Mouse (Mus musculus) embryonic facial prominence, embryonic 12.5 days (tissue): ENCODE data around the gene Rpl22l1. TPM values are rescaled to one million over a fixed set of nuclear protein-coding genes. Genes with fewer than 3 reads are reported as not detected.
A peak's percentile ranks its signal among the peaks of the same experiment; 100 is the strongest.

Experiments
- ATAC-seq: fragments of 200-750 bp; cut with Nextera tagmentation; 2 replicates; pipeline ENCODE4 v1.8.0; 2017; ENCODE audit not compliant: insufficient number of reproducible peaks, insufficient read depth, low FRiP score, low TSS enrichment
- H3K27ac ChIP-seq: fragments of 300-500 bp; sonication (generic); 2 replicates; pipeline ENCODE4 v1.5.1; 2016; ENCODE audit warnings: mild to moderate bottlenecking
- H3K27me3 ChIP-seq: fragments of 300-500 bp; sonication (generic); 2 replicates; pipeline ENCODE4 v1.6.1; 2016; ENCODE audit warnings: mild to moderate bottlenecking, moderate library complexity
- H3K36me3 ChIP-seq: fragments of 300-500 bp; sonication (generic); 2 replicates; pipeline ENCODE4 v1.6.1; 2016; ENCODE audit warnings: mild to moderate bottlenecking
- H3K4me1 ChIP-seq: fragments of 300-500 bp; sonication (generic); 2 replicates; pipeline ENCODE4 v1.6.1; 2016
- H3K4me2 ChIP-seq: fragments of 300-500 bp; sonication (generic); replicated peaks from 2 replicates; pipeline ENCODE4 v1.6.1; 2016; ENCODE audit warnings: mild to moderate bottlenecking, moderate library complexity
- H3K4me3 ChIP-seq: fragments of 300-500 bp; sonication (generic); 2 replicates; pipeline ENCODE4 v1.5.1; 2016; ENCODE audit warnings: mild to moderate bottlenecking
- H3K9ac ChIP-seq: fragments of 300-500 bp; sonication (generic); 2 replicates; pipeline ENCODE4 v1.6.1; 2016; ENCODE audit warnings: mild to moderate bottlenecking, moderate library complexity
- H3K9me3 ChIP-seq: fragments of 300-500 bp; sonication (generic); 2 replicates; pipeline ENCODE4 v1.6.1; 2016; ENCODE audit warnings: mild to moderate bottlenecking, moderate library complexity
- WGBS: fragments of 180-500 bp; shearing (Covaris S2); methylation state at CpG from one replicate; pipeline ENCODE4 v1.1.7; 2016; 5-methylcytosine and 5-hydroxymethylcytosine counted together
- polyA plus RNA-seq: library from polyadenylated mRNA; unstranded; fragments of >200 nt; fragmentation: Nextera tagmentation; extraction: Ambion mirVana; gene quantifications from 2 replicates; pipeline ENCODE4 v1.2.1, GENCODE M21; 2016

Rpl22l1 gene
- polyA plus RNA-seq, 1 experiment from 2014 or later = 450 TPM

DNA sequence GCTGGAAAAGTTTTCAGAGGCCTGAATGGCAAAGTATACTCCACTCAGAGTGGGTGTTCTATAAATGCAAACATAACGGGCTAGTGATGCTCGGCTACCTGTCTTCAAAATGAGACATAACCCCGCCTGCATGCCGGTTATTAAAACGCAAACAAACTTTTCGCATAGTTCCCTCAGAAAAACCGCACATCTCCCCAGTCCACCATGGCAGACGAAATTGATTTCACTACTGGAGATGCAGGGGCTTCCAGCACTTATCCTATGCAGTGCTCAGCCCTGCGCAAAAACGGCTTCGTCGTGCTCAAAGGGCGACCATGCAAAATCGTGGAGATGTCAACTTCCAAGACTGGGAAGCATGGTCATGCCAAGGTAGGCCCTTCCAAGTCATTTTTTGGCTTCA is 23.4 kb upstream of the Rpl22l1 start:
- 17% methylated on average over 14 of the region's 14 CpGs for WGBS
- no peaks in the 10 kb centered on the region for H3K27me3 ChIP-seq
- H3K4me1 ChIP-seq = 0 out of 2 replicates have a peak, but pooled peaks cover 4% of the 10 kb centered on the region
- H3K9ac ChIP-seq = peak overlapping the region; percentile 73
- H3K4me3 ChIP-seq = peak overlapping the region; percentile 79
- H3K36me3 ChIP-seq = no peaks in the 10 kb centered on the region
- H3K27ac ChIP-seq = no peak overlapping the region
- no peaks in the 10 kb centered on the region for H3K9me3 ChIP-seq
- ATAC-seq = no peak
- H3K4me2 ChIP-seq = peak overlapping the region; percentile 96

DNA sequence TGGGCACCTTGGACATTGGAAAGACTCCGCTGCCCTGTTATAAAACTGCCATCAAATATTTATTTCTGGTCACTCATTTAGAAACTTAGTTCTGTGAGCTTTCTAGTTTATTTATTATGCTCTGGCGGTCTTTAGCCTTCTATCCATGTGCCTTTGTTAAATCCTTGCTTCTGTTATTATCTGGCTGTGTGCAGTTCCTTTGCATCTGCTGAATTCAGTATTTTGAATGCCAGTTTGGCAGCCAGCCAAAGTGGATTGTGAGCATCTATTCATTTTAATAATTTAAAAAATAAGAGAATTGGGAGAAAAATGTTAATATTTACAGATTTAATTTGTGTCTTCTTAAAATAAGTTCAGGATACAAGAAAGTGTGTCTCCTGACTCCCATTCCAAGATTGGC is 21.1 kb upstream of the Rpl22l1 start:
- Histone ChIP-seq H3K9ac (no peak overlapping the region), H3K4me1 (0 out of 2 replicates have a peak, but pooled peaks cover 4% of the 10 kb centered on the region), H3K4me3 (no peak overlapping the region), H3K36me3 (no peaks in the 10 kb centered on the region), H3K9me3 (no peaks in the 10 kb centered on the region), H3K27ac (no peak overlapping the region), H3K4me2 (no peak overlapping the region), H3K27me3 (no peaks in the 10 kb centered on the region)
- ATAC-seq = no peak
- 92% methylated on average over 2 of the region's 2 CpGs for WGBS

DNA sequence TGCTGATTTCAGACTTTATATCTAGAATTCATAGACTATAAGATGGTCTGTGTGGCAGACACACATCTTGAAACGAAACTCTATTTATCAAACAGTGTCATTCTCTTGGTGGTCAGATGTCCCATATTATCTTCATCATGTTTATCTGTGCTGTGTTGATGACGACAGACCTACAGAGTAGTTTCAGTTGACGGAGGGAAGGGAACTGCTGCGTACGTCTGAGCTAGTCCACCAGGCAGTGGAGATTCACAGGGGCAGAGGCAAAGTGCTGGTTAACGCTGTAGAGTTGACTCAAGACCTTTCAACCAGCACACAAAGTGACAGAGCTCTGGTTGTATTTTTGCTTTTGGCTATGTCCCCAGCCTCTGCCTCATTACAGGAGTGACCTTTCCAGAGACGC is 10.4 kb upstream of the Rpl22l1 start:
- H3K9me3 ChIP-seq = no peaks in the 10 kb centered on the region
- no peak for ATAC-seq
- no peaks in the 10 kb centered on the region for H3K36me3 ChIP-seq
- H3K9ac ChIP-seq = no peak overlapping the region
- H3K27me3 ChIP-seq = no peaks in the 10 kb centered on the region
- no peaks in the 10 kb centered on the region for H3K4me1 ChIP-seq
- no peak overlapping the region for H3K27ac ChIP-seq
- H3K4me3 ChIP-seq = no peak overlapping the region
- H3K4me2 ChIP-seq = no peak overlapping the region
- 86% methylated on average over 7 of the region's 7 CpGs for WGBS

DNA sequence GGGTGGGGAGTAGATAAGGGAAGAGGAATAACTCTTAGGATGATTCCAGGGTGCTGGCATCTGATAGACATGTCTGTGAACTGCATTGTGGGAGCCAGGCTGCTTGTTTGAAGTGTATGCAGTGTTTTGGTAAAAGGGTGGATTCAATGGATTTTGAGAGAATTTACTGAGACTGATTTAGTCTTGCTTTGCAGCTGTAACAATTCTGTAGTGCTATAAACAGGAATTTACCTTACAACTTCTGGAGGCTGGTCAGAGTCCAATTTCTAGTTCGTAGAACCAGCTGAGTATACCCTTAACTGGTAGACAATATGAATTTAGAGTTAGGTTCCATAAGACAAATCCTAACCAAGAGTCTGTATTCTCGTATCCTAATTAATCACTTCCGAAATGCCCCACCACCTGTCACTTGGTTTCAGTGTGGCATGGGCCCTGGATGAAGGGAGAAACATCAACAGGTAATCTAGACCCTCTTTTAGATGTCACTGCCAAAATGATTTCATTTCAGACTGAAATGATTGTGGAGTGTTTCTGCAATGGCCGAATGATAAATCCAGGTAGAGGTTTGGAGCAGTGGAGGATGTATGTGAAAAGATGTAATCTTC is 2.9 kb downstream of the Rpl22l1 start:
- H3K9ac ChIP-seq = no peak overlapping the region
- H3K4me3 ChIP-seq = no peak overlapping the region
- no peaks in the 10 kb centered on the region for H3K27me3 ChIP-seq
- no peak for ATAC-seq
- no peaks in the 10 kb centered on the region for H3K9me3 ChIP-seq
- peaks cover 14% of the 10 kb centered on the region for H3K36me3 ChIP-seq
- H3K4me1 ChIP-seq = peaks cover 4% of the 10 kb centered on the region; the same call in 1 of the 2 replicates
- H3K4me2 ChIP-seq = no peak overlapping the region
- WGBS = 91% methylated on average over 4 of the region's 4 CpGs
- no peak overlapping the region for H3K27ac ChIP-seq

DNA sequence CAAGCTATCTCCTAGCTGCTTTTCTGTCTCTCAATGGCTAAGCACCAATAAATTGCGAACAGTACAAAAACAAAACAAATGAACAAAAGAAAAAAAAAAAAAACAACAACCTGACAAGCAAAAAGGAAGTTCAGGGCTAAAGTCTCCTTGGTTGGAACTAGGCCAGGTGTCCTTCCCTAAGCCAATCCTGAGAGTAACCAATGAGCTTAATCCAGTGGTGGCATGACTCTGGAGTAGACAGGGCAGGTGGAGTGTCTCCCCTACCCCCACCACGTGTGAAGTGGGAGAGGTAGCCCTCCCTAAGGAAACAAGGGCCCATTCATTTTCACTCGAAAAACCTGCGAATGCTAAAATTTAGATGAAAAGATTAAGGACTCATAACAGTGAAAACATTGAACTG is 6.2 kb downstream of the Rpl22l1 start:
- H3K36me3 ChIP-seq = peaks cover 14% of the 10 kb centered on the region
- no peak overlapping the region for H3K4me2 ChIP-seq
- peaks cover under 1% of the 10 kb centered on the region; the same call in 1 of the 2 replicates for H3K4me1 ChIP-seq
- H3K27me3 ChIP-seq = no peaks in the 10 kb centered on the region
- H3K9ac ChIP-seq = no peak overlapping the region
- WGBS = 78% methylated on average over 4 of the region's 4 CpGs
- H3K4me3 ChIP-seq = no peak overlapping the region
- no peak overlapping the region for H3K27ac ChIP-seq
- ATAC-seq = no peak
- H3K9me3 ChIP-seq = no peaks in the 10 kb centered on the region

DNA sequence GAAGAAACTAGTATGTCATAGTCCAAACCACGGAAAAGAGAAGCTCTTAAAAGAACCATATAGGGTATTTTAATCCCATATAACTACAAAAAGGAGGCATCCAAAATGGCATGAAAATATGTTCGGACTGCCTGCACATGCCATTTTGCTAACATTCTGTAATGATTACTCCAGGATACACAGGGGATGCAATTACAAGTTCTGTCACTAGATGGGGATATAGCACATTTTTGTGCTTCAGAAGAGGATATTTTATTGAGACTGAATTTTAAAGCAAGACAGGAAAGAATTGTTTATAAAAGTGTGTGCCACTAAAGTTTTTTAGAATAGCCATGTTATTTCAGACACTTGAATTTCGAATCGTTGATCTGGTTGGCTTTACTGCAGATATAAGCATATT is 9.1 kb downstream of the Rpl22l1 start:
- ATAC-seq = no peak
- Histone ChIP-seq H3K27me3 (no peaks in the 10 kb centered on the region), H3K4me3 (no peak overlapping the region), H3K4me2 (no peak overlapping the region), H3K9ac (no peak overlapping the region), H3K9me3 (no peaks in the 10 kb centered on the region), H3K36me3 (0 out of 2 replicates have a peak, but pooled peaks cover 3% of the 10 kb centered on the region), H3K4me1 (no peaks in the 10 kb centered on the region), H3K27ac (no peak overlapping the region)
- 11% methylated on average over 4 of the region's 4 CpGs for WGBS

DNA sequence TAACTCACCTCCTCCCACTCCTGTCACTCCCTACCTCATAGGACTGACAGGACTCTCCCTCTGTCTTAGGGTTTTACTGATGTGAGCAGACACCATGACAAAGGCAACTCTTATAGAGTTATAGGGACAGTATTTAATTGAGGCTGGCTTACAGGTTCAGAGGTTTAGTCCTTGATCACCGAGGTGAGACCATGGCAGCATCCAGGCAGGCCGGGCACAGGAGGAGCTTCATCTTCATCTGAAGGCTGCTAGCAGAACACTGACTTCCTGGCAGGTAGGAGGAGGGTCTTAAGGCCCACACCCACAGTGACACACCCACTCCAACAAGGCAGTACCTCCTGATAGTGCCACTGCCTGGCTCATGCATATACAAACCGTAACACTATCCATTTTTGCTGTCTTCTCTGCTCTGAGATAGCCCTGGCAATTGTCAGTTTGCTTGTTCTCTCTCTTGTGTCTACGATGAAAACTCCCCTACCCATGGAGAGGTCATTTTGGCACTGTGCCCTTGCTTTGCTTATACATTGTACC is 10.8 kb downstream of the Rpl22l1 start:
- H3K9me3 ChIP-seq = no peaks in the 10 kb centered on the region
- H3K27ac ChIP-seq = no peak overlapping the region
- no peak overlapping the region for H3K9ac ChIP-seq
- H3K27me3 ChIP-seq = no peaks in the 10 kb centered on the region
- H3K4me3 ChIP-seq = no peak overlapping the region
- no peaks in the 10 kb centered on the region for H3K4me1 ChIP-seq
- H3K36me3 ChIP-seq = no peaks in the 10 kb centered on the region
- no peak overlapping the region for H3K4me2 ChIP-seq
- ATAC-seq = no peak
- 75% methylated on average over 4 of the region's 4 CpGs for WGBS

DNA sequence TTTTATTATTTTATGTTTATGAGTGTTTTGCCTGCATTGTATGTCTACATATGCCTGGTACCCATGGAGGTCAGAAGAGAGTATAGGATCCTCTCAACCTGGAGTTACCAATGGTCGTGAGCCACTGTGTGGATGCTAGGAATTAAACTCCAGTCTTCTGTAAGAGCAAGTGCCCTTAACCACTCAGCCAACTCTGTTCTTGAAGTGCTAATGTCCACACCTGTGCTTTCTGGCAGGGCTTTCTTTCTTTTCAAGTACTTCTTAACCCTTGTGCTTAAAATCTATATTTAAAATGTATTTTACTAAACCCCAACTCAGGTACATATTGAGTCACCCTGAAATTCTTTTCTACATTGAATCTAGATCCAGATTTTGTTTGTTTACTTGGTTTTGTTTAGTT is 21.0 kb downstream of the Rpl22l1 start:
- Histone ChIP-seq H3K27ac (no peak overlapping the region), H3K9ac (no peak overlapping the region), H3K9me3 (no peaks in the 10 kb centered on the region), H3K27me3 (no peaks in the 10 kb centered on the region), H3K4me1 (no peaks in the 10 kb centered on the region), H3K4me3 (no peak overlapping the region), H3K4me2 (no peak overlapping the region), H3K36me3 (no peaks in the 10 kb centered on the region)
- no peak for ATAC-seq
- WGBS = 87% methylated on average over 1 of the region's 1 CpGs

DNA sequence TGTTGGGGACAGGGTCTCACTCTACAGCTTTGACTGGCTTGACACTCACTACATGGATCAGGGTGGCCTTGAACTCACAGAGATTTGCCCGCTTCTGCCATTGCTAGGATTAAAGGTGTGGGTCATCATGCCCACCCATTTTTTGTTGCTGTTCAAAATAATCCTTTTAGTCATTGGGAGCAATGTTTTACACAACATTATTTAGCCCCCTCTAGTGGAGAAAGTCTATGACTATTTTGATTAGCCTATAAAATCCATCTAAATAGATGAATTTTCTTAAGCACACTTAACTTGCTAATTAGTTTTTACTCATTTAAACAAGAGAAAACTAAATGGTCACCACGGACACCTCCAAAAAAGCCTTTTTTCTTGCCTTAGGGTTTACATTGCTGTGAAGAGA is 22.4 kb downstream of the Rpl22l1 start:
- WGBS = 90% methylated on average over 2 of the region's 2 CpGs
- Histone ChIP-seq H3K4me3 (no peak overlapping the region), H3K27ac (no peak overlapping the region), H3K9ac (no peak overlapping the region), H3K27me3 (no peaks in the 10 kb centered on the region), H3K9me3 (no peaks in the 10 kb centered on the region), H3K4me2 (no peak overlapping the region), H3K4me1 (no peaks in the 10 kb centered on the region), H3K36me3 (no peaks in the 10 kb centered on the region)
- ATAC-seq = no peak

DNA sequence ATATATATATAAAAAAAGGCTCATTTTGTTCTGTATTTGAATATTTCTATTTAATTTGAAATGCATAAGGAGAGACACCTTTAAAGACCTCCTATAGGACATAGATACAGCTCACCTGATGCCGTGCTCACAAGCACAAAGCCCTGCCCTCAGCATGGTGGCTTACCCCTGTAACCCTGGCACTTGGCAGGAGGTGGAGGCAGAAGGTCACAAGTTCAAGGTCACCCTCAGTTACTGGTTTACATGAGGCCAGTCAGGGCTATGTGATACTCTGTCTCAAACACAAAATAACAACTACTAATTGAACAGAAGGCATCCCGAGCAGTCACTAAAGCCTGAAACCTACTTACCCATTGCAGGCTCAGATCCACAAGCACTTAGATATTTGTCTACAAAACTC is 24.2 kb downstream of the Rpl22l1 start:
- 86% methylated on average over 2 of the region's 2 CpGs for WGBS
- Histone ChIP-seq H3K27me3 (no peaks in the 10 kb centered on the region), H3K36me3 (no peaks in the 10 kb centered on the region), H3K9ac (no peak overlapping the region), H3K4me2 (no peak overlapping the region), H3K27ac (no peak overlapping the region), H3K4me3 (no peak overlapping the region), H3K9me3 (no peaks in the 10 kb centered on the region), H3K4me1 (no peaks in the 10 kb centered on the region)
- no peak for ATAC-seq

DNA sequence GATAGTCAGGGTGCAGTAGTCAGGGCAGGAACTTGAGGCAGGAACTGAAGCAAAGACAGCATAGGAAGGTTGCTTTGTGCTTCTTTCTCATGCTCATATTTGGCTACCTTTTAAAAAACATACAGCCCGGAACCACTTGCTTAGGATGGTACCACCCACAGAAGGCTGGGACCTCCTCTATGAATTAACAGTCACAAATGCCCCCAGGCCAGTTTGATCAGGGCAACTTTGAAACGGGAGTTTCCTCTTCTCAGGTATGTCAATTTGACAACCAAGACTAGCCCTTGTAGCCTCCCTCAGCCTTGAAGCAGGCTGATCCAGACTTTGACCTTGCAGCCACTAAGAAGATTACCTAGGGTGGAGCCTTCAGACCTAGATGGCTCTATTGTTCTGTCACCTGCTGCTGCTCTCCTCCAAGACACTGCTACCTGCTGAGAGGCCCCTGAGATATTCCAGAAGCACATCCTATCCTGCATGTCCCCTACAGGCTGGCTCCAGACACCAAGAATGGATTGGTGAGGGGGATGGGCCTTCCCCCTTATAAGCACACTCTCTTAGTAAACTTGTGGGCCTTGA is 31.6 kb downstream of the Rpl22l1 start:
- no peaks in the 10 kb centered on the region for H3K36me3 ChIP-seq
- no peak overlapping the region for H3K4me3 ChIP-seq
- H3K9me3 ChIP-seq = no peaks in the 10 kb centered on the region
- WGBS = 70% methylated on average over 2 of the region's 2 CpGs
- no peak overlapping the region for H3K27ac ChIP-seq
- no peak for ATAC-seq
- H3K4me1 ChIP-seq = no peaks in the 10 kb centered on the region
- H3K27me3 ChIP-seq = no peaks in the 10 kb centered on the region
- H3K9ac ChIP-seq = no peak overlapping the region
- H3K4me2 ChIP-seq = no peak overlapping the region

DNA sequence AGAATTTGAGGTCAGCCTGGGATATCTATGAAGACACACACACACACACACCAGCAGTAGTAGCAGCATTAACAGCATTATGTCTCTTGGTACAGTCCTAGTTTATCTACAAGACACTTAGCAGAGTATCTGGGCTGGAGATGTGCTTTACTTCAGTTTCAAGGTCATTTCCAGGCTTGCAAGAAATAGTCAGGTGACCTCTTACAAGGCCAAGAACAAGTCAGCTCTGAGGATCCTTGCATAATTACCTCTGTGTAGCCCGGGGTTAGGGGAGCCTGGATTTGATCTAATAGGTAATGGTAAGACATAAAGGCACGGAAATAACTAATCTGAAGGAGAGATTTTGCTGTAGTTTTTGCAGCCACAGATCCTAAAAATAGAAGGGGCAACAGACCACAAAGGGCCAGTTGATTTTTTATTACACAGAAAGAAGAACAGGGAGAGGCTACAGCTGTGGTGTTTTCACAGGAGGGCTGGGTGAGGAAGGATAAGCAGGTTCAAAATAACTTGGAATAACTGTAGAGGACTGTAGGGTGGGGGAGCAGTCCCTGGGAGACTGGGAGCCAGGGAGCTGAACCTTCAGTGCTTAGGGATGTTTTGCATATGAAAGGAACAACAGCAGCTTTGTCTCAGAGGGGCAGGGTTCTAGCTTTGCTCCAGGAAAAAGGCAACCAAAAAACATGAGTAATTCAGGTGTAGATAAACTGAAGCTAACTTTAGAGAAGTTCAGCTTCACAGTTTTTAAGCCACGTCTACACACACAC is 36.8 kb downstream of the Rpl22l1 start:
- Histone ChIP-seq H3K9me3 (no peaks in the 10 kb centered on the region), H3K27me3 (no peaks in the 10 kb centered on the region), H3K4me2 (no peak overlapping the region), H3K36me3 (no peaks in the 10 kb centered on the region), H3K9ac (no peak overlapping the region), H3K4me1 (no peaks in the 10 kb centered on the region), H3K4me3 (no peak overlapping the region), H3K27ac (no peak overlapping the region)
- WGBS = 26% methylated on average over 3 of the region's 3 CpGs
- no peak for ATAC-seq
